Comparison of ENCODE assay signal across 23 mouse cellular contexts in the genomic region with DNA sequence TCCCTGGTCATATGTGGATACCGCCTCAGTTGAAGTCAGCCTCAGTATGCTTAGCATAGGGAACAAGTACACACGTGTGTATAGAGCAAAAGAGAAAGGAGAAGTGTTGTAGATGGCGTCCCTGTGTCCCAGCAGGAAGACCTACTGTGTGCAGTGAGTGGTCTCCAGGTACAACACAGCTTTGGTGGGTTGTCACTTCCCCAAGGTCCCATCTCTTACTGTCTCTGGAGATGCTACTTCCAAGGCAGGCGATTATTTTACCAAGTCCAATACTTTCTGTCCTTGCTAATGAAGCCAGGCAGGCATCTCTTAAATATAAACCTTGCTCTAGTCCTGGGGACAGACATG.
A peak's percentile ranks its signal among the peaks of the same experiment; 100 is the strongest.
DNase-seq lines count a peak whose midpoint lies in the region; ATAC-seq and TF ChIP-seq lines count a peak whose summit lies in the region.
"Had no signal": no experiment of that assay in that cellular context is flagged by ENCODE, and none has a peak within 500 bp of the region (broad histone marks: within the 10 kb centered on the region; RNA-seq: fewer than 3 reads in every experiment).

No protein-coding gene starts in this region.

- H3K27ac ChIP-seq in kidney, embryonic 16.5 days (ENCODE audit: low read length): peak overlapping the region; percentile 82
- peak overlapping the region; percentile 51; the same call in 1 of the 2 replicates for H3K27ac ChIP-seq in lung, postnatal 0 days (ENCODE audit: low read length)
- H3K27ac ChIP-seq in bone marrow macrophage, adult 2 months (ENCODE audit: insufficient read depth, low read depth, low read length): peak overlapping the region; percentile 45
- H3K27ac ChIP-seq: forebrain, embryonic 13.5 days; liver, embryonic 14.5 days; midbrain, embryonic 12.5 days had no signal

- H3K9me3 ChIP-seq in kidney, embryonic 16.5 days (ENCODE audit: low read length): peaks cover 22% of the 10 kb centered on the region
- no peaks in the 10 kb centered on the region for H3K9me3 ChIP-seq in lung, postnatal 0 days (ENCODE audit: low read length)

- no peak for TF ChIP-seq EP300 in lung, postnatal 0 days (IDR thresholded peaks at IDR 0.05)

- 68% methylated on average over 4 of the region's 4 CpGs for WGBS in kidney, embryonic 16.5 days
- 82% methylated on average over 4 of the region's 4 CpGs for WGBS in lung, postnatal 0 days

- H3K36me3 ChIP-seq in kidney, embryonic 16.5 days (ENCODE audit: insufficient read depth, low read length): no peaks in the 10 kb centered on the region
- H3K36me3 ChIP-seq in lung, postnatal 0 days (ENCODE audit: insufficient read depth, low read length): no peaks in the 10 kb centered on the region
- H3K36me3 ChIP-seq: heart, embryonic 12.5 days; midbrain, embryonic 12.5 days had no signal

- H3K4me3 ChIP-seq in kidney, embryonic 16.5 days (ENCODE audit: low read length): no peak overlapping the region
- H3K4me3 ChIP-seq in lung, postnatal 0 days (ENCODE audit: low read depth, low read length): no peak overlapping the region
- H3K4me3 ChIP-seq in bone marrow macrophage, adult 2 months (ENCODE audit: insufficient read depth, low read length): no peak overlapping the region
- H3K4me3 ChIP-seq: forebrain, embryonic 13.5 days; heart, embryonic 12.5 days; midbrain, embryonic 12.5 days had no signal

- H3K27me3 ChIP-seq in kidney, embryonic 16.5 days (ENCODE audit: insufficient read depth, low read length): no peaks in the 10 kb centered on the region
- no peaks in the 10 kb centered on the region for H3K27me3 ChIP-seq in lung, postnatal 0 days (replicated peaks; ENCODE audit: insufficient read depth, low read length)
- H3K27me3 ChIP-seq: forebrain, embryonic 13.5 days; heart, embryonic 12.5 days; midbrain, embryonic 12.5 days had no signal

- peaks cover 33% of the 10 kb centered on the region for H3K4me1 ChIP-seq in kidney, embryonic 16.5 days (ENCODE audit: insufficient read depth, low read length)
- H3K4me1 ChIP-seq in lung, postnatal 0 days (ENCODE audit: insufficient read depth, low read depth, low read length): 0 out of 2 replicates have a peak, but pooled peaks cover 6% of the 10 kb centered on the region
- peaks cover 26% of the 10 kb centered on the region for H3K4me1 ChIP-seq in bone marrow macrophage, adult 2 months (ENCODE audit: control insufficient read depth, insufficient read depth, low read length)

- DNase-seq in kidney, postnatal 10 days: no peak
- no peak for DNase-seq in lung, postnatal 0 days (ENCODE audit: low spot score)
- DNase-seq in lung, postnatal 36 days: no peak
- DNase-seq in gastrocnemius, postnatal 25 days: no peak
- DNase-seq in gastrocnemius, adult 8-10 months (ENCODE audit: low spot score in 2 of 2): no peak
- DNase-seq: adrenal gland, adult 2 months; adrenal gland, postnatal 36 days; cerebellum, adult 2 months; cerebellum, postnatal 25 days; gastrocnemius, postnatal 36 days; liver; thymus, adult 2 months; thymus, postnatal 36 days had no signal

- TF ChIP-seq CTCF in lung, postnatal 0 days (IDR thresholded peaks at IDR 0.05): no peak
- no peak for TF ChIP-seq CTCF in bone marrow macrophage, adult 2 months (IDR thresholded peaks at IDR 0.05; ENCODE audit: low read depth, low read length)

- H3K4me2 ChIP-seq in kidney, embryonic 16.5 days (replicated peaks; ENCODE audit: low read depth, low read length): no peak overlapping the region
- H3K4me2 ChIP-seq in lung, postnatal 0 days (replicated peaks; ENCODE audit: low read depth, low read length): no peak overlapping the region
- H3K4me2 ChIP-seq: forebrain, embryonic 13.5 days; heart, embryonic 12.5 days; lung, embryonic 14.5 days; midbrain, embryonic 12.5 days had no signal

- H3K9ac ChIP-seq in kidney, embryonic 16.5 days (replicated peaks; ENCODE audit: low read length): no peak overlapping the region
- no peak overlapping the region for H3K9ac ChIP-seq in lung, postnatal 0 days (replicated peaks; ENCODE audit: low read depth)
- H3K9ac ChIP-seq: forebrain, embryonic 13.5 days; heart, embryonic 12.5 days; liver, embryonic 14.5 days; lung, embryonic 14.5 days; midbrain, embryonic 12.5 days had no signal

- no peak for ATAC-seq in kidney, embryonic 16.5 days (ENCODE audit: low FRiP score, low TSS enrichment)
- ATAC-seq in lung, postnatal 0 days: no peak
- ATAC-seq: activated CD4-positive, CD25-positive, alpha-beta regulatory T cell, adult 4 months; CD4-positive, CD25-positive, alpha-beta regulatory T cell, adult 4 months; forebrain, embryonic 13.5 days; hindbrain, embryonic 16.5 days had no signal

- TF ChIP-seq POLR2A in bone marrow macrophage, adult 2 months (IDR thresholded peaks at IDR 0.05; ENCODE audit: borderline replicate concordance, low read depth, low read length): no peak
